Mouse (Mus musculus) limb, embryonic 10.5 days (tissue): ENCODE data around the gene Stoml1. TPM values are rescaled to one million over a fixed set of nuclear protein-coding genes. Genes with fewer than 3 reads are reported as not detected.

Experiments used
- DNase-seq: peaks from one replicate; pipeline ENCODE4 v3.0.0-alpha.2; 2017; ENCODE audit warnings: low spot score
- H3K27ac ChIP-seq: fragments of 300-500 bp; sonication (generic); 2 replicates; pipeline ENCODE4 v1.5.1; 2016; ENCODE audit warnings: mild to moderate bottlenecking
- H3K27me3 ChIP-seq: fragments of 300-500 bp; sonication (generic); 2 replicates; pipeline ENCODE4 v1.6.1; 2016; ENCODE audit warnings: low read depth, mild to moderate bottlenecking; ENCODE audit not compliant: poor library complexity, severe bottlenecking
- H3K36me3 ChIP-seq: fragments of 300-500 bp; sonication (generic); 2 replicates; pipeline ENCODE4 v1.6.1; 2016; ENCODE audit warnings: mild to moderate bottlenecking, moderate library complexity
- H3K4me1 ChIP-seq: fragments of 300-500 bp; sonication (generic); 2 replicates; pipeline ENCODE4 v1.6.1; 2016
- H3K4me3 ChIP-seq: fragments of 300-500 bp; sonication (generic); 2 replicates; pipeline ENCODE4 v1.5.1; 2016; ENCODE audit warnings: mild to moderate bottlenecking, moderate library complexity
- H3K9me3 ChIP-seq: fragments of 300-500 bp; sonication (generic); replicated peaks from 2 replicates; pipeline ENCODE4 v1.6.1; 2016; ENCODE audit warnings: mild to moderate bottlenecking
- WGBS: fragments of 180-500 bp; shearing (Covaris S2); methylation state at CpG from one replicate; pipeline ENCODE4 v1.1.7; 2016; 5-methylcytosine and 5-hydroxymethylcytosine counted together
- microRNA-seq: library from miRNA; unstranded; fragments of <30 nt; microRNA quantifications from one replicate; pipeline ENCODE4, GENCODE M21; 2017
- polyA plus RNA-seq: library from polyadenylated mRNA; unstranded; fragments of >200 nt; fragmentation: Nextera tagmentation; extraction: Ambion mirVana; gene quantifications from 2 replicates; pipeline ENCODE4 v1.2.1, GENCODE M21; 2016

The Stoml1 gene
- polyA plus RNA-seq, 1 experiment from 2014 or later, result 26.1 TPM

DNA sequence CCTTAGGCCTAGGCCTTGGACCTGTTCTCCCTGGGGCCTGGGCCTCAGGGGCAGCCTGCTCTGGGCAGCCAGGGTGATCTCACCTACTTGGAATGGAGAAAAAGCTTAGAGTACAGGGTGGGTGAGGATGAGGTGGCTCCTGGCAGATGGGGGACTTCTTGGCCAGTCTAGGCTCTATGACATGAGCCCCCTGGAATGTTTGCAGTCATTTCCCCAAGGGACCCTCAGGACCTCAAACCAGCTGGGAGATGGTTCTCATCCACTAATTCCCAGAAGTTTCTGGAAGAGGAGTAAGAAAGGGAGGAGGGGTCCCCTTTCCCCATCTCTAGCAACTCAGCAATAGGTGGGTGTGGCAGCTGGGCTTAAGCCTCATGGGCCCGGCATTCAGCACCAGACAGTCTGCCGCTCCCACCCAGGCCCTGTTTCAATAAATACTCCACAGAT lies 46.4 kb downstream of the Stoml1 start:
- H3K4me1 ChIP-seq, result peaks cover 43% of the 10 kb centered on the region
- H3K27ac ChIP-seq, result no peak overlapping the region

DNA sequence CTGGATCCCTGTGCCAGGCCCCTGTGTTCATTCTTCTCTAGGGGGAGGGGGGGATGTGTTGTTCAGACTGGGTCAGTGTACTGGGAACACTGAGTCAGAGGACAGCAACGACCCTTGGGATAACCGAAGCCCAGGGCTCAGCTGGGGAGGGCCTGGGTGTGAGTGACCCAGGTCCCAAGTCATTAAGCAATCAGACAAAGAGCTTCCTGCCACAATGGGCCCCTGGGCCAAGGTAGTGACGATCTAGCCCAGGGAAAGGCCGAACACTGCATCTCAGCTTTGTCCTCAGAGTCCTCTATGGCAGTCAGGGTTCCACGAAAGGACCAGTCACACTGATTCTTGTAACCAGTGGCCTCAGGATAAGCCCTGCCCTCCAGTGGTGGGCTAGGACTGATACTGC lies 50.2 kb downstream of the Stoml1 start:
- H3K4me3 ChIP-seq, result no peak overlapping the region
- no peak for DNase-seq
- H3K27me3 ChIP-seq, result 0 out of 2 replicates have a peak, but pooled peaks cover 8% of the 10 kb centered on the region
- peak overlapping the region; percentile 84 for H3K27ac ChIP-seq
- peaks cover 59% of the 10 kb centered on the region for H3K4me1 ChIP-seq
- WGBS, result 60% methylated on average over 5 of the region's 5 CpGs
- no peaks in the 10 kb centered on the region for H3K9me3 ChIP-seq
- no peaks in the 10 kb centered on the region for H3K36me3 ChIP-seq

More for the DNA sequence above, 46.4 kb downstream of the Stoml1 start:
- no peaks in the 10 kb centered on the region for H3K9me3 ChIP-seq
- no peaks in the 10 kb centered on the region for H3K27me3 ChIP-seq
- no peaks in the 10 kb centered on the region for H3K36me3 ChIP-seq
- DNase-seq, result no peak
- WGBS, result 71% methylated on average over 2 of the region's 2 CpGs
- H3K4me3 ChIP-seq, result no peak overlapping the region

DNA sequence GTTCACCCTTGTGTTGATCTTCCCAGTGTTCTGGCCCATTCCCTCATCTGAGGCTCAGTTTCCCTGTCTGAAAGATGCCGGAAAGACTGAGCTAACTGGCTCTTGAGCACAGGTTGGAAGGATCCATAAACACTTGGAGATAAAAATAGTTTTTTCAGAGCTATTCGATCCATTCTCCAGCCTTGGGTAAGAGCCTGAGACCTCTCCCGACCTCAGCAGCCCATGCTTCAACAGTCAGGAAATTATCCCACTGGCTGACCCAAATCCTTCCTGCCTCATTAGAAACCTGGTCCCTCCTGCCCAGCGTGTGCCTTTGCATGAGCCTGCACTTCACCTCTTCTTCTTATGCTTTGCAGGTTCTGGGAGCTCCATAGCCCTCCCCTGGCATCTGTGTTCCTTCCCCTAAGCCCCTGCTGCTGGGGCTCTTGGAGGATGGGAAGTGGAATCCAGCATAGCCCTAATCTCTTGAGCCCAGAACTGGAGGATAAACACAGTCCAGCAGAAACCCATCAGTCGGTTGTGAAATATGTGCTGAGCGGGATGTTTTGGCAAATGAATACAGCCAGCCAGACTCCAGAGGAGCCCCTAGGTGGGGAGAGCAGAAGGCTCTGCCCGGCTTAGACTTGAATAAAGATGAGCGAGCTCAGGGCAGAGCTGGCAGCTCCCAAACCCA lies 50.8 kb downstream of the Stoml1 start:
- Histone ChIP-seq H3K4me3 (no peak overlapping the region), H3K36me3 (no peaks in the 10 kb centered on the region), H3K9me3 (no peaks in the 10 kb centered on the region), H3K27me3 (0 out of 2 replicates have a peak, but pooled peaks cover 8% of the 10 kb centered on the region), H3K4me1 (peaks cover 65% of the 10 kb centered on the region), H3K27ac (peak overlapping the region; percentile 84)
- WGBS, result 62% methylated on average over 8 of the region's 8 CpGs
- no peak for DNase-seq

DNA sequence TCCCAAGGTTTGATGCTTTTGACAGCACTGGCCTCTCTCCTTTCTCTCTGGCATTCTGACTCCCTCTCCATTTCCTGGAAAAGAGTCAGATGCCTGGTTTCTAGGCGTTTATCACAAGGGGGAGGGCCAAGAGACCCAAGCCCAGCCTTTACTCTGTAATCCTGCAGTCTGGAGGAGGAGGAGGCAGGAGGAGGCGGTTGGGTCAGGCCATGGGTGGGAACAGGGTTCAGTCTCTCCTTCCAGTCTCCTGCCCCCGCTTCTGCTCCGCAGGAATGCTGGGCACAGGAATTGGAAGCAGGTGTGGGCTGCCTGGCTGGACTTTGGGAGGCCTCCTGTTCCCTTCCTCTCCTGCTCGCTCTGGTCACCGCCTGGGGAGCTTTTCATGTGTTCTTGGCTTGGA lies 52.7 kb downstream of the Stoml1 start:
- Histone ChIP-seq H3K9me3 (no peaks in the 10 kb centered on the region), H3K27me3 (peaks cover 16% of the 10 kb centered on the region; the same call in 1 of the 2 replicates), H3K36me3 (no peaks in the 10 kb centered on the region), H3K27ac (peak overlapping the region; percentile 84), H3K4me1 (peaks cover 69% of the 10 kb centered on the region), H3K4me3 (no peak overlapping the region)
- DNase-seq, result peak; percentile 72
- 6% methylated on average over 6 of the region's 6 CpGs for WGBS

DNA sequence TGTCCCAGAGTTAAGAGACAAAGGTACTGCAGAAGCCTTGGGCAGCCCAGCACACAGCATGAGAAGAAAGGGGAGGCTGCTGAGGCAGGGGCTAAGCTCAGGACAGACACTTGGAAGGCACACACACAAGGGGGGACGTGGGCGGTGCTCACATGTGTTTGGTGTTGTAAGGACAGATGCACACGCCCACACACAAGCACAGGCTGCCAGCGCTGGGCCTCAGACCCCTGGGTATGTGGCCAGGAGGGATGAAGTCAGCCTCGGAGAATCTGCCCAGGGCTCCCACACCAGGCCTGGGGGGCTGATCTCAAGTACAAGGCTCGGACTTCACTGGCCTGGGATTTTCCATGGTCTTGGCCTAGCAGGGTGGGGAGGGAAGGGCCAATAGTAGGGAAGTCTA lies 55.4 kb downstream of the Stoml1 start:
- H3K4me3 ChIP-seq, result no peak overlapping the region
- H3K4me1 ChIP-seq, result peaks cover 83% of the 10 kb centered on the region
- no peak for DNase-seq

DNA sequence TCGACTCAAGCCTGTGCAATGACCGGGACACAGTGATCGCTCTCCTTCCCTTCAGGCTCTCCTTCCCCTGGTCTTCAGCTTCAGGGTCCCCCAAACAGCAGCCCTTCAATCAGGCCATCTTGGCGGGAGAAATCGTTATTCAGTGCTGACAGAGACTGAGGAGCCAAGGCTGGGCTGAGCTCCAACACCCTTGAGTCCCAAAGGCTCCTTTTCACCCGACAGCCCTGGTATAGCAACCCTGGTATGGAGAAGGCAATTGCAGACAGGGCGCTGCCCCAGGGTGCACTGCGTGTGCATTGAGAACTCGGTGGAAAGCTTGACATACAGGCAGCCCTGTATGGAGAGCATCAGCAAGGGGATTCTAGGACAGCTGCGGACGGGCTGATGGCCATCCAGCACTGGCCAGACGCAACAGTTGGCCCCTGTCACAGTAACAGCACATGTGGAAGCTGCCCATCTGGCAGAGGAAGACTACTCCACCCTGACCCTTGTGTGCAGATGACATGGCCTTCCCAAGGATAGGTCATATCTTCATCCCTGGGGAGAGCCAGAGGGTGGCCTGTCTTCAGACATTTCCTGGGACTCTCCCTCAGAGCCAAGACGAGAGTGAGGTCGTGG lies 57.2 kb downstream of the Stoml1 start:
- peaks cover 49% of the 10 kb centered on the region for H3K27me3 ChIP-seq
- no peak overlapping the region for H3K4me3 ChIP-seq
- H3K36me3 ChIP-seq, result no peaks in the 10 kb centered on the region
- H3K27ac ChIP-seq, result no peak overlapping the region
- no peaks in the 10 kb centered on the region for H3K9me3 ChIP-seq
- WGBS, result 83% methylated on average over 14 of the region's 14 CpGs
- peaks cover 82% of the 10 kb centered on the region for H3K4me1 ChIP-seq
- DNase-seq, result no peak

More for the DNA sequence above, 55.4 kb downstream of the Stoml1 start:
- Histone ChIP-seq H3K36me3 (no peaks in the 10 kb centered on the region), H3K9me3 (no peaks in the 10 kb centered on the region), H3K27me3 (peaks cover 43% of the 10 kb centered on the region), H3K27ac (peak overlapping the region; percentile 66)
- WGBS, result 40% methylated on average over 6 of the region's 6 CpGs

DNA sequence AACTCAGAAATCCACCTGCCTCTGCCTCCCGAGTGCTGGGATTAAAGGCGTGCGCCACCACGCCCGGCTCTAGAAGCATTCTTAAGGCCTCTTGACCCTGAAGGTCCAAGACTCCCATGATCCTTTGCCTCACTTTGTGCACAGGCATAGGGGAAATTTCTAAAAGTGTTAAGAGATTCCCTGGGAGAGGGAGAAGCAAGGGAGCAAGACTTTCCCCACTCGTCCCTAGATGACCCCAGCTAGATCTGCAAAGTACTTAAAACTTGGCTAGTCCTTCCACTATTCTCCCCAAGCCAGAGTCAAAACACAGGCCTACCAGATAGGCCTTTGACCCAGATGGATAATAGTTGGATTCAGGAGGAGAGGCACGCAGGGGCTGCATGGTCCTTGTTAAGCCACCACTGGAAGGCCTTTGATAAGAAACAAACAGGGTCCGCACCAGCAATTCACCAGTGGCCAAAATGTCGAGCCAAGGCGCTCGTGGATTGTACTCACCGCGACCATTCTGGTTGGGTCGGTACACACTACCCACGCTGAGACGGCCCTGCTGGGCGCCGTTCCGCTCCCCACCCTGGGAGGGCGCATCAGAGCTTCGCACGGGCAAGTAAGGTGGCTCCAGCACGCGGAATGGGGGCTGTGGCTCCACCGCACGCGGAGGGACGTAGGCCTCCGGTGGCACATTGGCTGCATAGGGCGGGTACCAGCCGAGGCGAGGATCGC lies 58.4 kb downstream of the Stoml1 start:
- H3K27me3 ChIP-seq, result peaks cover 54% of the 10 kb centered on the region
- peak overlapping the region; percentile 61 for H3K4me3 ChIP-seq
- no peak for DNase-seq
- WGBS, result 58% methylated on average over 33 of the region's 33 CpGs
- H3K36me3 ChIP-seq, result no peaks in the 10 kb centered on the region
- H3K9me3 ChIP-seq, result no peaks in the 10 kb centered on the region
- H3K4me1 ChIP-seq, result peaks cover 78% of the 10 kb centered on the region
- peak overlapping the region; percentile 88 for H3K27ac ChIP-seq

Small RNA genes within 50 kb of the gene (microRNA-seq; reads per million reads assigned to microRNA genes)
- gene Mir6385, result not detected

Other genes starting within 250 kb of the Stoml1 start
- 0.26 TPM in 1 of 2 replicates, not detected in the other for gene Cyp11a1, start 246.8 kb upstream of the Stoml1 start, polyA plus RNA-seq
- gene Stra6, start 189.4 kb upstream of the Stoml1 start, polyA plus RNA-seq, result 45.3 and 59.9 TPM in 2 replicates
- 0.26 and 0.34 TPM in 2 replicates for gene Ccdc33, start 134.3 kb upstream of the Stoml1 start, polyA plus RNA-seq
- gene Islr, start 48.9 kb upstream of the Stoml1 start, polyA plus RNA-seq, result 9.5 and 33.2 TPM in 2 replicates
- gene Islr2, start 48.8 kb upstream of the Stoml1 start, polyA plus RNA-seq, result 0.11 TPM in 1 of 2 replicates, not detected in the other
- gene Pml, start 3.4 kb upstream of the Stoml1 start, polyA plus RNA-seq, result 20.5 and 21.0 TPM in 2 replicates
- 6.0 and 12.9 TPM in 2 replicates for gene Loxl1, start 60.0 kb downstream of the Stoml1 start, polyA plus RNA-seq
- gene Tbc1d21, start 117.3 kb downstream of the Stoml1 start, polyA plus RNA-seq, result not detected in 2 replicates
- gene Insyn1, start 235.4 kb downstream of the Stoml1 start, polyA plus RNA-seq, result 1.2 and 1.3 TPM in 2 replicates